Mouse (Mus musculus) liver (tissue): Measurements from ENCODE around the gene Trim5.
"Not testable (repeated sequence)": the region's sequence is repeated elsewhere in the genome, so short reads cannot be mapped to it uniquely, and the experiment has no call there.

ENCODE experiments used
- DNase-seq: peaks from one replicate; pipeline ENCODE4 v3.0.0-alpha.2; 2020; ENCODE audit warnings: mixed read lengths

Gene Trim5

DNA sequence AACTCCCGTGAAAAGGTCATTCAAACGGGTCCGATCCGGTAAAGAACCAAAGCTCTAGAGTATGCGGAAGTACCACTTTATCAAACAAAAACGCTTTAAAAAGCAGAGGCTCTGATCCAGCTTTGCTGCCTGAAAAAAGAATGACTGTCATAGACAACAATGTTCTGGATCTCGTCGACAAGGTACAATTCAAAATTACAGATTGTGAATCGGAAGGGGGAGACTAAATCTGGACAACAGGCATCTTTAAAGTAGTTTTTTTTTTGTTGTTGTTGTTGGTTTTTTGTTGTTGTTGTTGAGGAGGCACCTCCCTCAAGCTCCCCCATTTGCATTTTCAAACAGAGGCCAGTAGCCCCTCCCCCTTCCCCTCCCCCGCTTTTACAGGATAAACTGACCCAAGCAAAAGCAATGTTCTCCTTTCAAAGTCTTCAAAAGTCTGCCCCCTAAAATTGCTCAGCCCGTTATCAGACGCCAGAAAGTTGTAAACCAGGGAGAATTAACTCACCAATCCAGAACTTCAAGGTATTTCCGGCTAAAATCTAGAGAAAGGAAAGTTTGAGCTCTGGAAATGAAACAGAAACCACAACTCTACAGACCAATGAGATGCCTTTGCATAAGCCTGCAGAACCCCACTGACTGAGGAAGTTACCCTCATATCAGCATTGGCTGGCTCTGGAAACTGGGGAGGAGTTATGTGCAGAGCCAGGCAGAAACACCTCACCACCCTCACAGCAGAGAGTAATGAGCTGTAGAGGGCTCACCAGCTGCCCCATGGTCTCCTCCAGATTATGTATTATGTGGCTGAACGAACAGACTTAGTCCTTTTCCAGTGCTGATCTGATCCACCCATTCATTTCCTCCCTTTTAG is at the start of gene Trim5:
TSS of gene Trim5 (minus strand) at position 519 of the 868 bp plus-strand sequence.
- peak; percentile 36 for DNase-seq

DNA sequence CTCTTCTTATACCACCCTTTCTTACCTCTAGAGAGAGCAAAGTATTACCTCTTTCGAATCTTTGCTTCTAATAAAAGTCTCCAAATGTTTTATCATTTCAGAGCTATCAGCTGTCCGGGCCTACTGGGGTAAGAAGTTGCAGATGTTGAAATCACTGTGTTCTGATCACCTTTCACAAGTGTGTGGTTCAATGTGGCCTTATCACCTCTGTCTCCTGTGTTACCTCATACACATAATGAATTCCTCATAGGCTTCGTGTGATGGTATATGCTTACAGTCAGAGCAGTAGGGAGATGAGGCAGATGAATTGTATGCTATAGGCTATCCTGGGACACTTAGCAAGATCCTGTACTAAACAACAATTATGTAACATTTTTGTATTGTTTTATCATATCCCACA is 47.7 kb upstream of the Trim5 start:
- DNase-seq = not testable (repeated sequence)

DNA sequence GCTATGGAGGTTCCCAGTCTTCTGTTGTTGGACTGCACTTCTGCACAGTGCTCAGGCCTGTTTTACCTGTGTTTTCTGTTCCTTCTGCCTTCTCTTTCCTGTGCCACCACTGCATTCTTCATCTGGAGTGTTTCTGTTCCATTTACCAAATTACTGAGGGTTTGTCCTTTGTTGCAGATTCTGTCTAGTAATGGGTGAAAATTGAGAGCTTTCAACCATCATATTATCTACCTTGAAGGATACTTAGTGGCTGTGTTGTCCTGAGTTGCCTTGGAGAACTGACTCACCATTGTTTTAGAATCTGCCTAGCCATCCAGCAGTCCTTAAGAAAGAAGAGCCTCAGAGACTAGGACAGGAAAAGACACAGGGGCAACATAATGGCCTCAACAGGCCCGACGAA is 41.3 kb upstream of the Trim5 start, which contains the start of gene Trim34b:
TSS of gene Trim34b (plus strand) at position 301 of the 400 bp plus-strand sequence.
- DNase-seq = not testable (repeated sequence)

DNA sequence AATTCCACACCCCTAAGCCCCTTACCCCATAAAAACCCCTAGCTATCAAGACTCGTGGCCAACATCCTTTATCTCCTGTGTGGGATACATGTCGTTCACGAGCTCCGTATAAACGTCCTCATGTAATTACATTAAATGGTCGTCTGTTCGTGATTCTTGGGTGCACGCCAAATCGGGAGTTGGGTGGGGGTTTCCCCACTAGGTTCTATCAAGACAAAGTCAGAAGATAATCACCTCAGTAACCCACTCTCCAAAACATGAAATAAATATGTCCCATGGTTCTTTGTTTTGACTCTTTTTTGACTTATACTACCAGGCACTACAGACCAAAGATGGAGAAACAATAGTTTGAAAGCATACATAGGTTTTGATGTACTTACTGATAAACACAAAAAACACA is 34.1 kb upstream of the Trim5 start:
- no peak for DNase-seq

DNA sequence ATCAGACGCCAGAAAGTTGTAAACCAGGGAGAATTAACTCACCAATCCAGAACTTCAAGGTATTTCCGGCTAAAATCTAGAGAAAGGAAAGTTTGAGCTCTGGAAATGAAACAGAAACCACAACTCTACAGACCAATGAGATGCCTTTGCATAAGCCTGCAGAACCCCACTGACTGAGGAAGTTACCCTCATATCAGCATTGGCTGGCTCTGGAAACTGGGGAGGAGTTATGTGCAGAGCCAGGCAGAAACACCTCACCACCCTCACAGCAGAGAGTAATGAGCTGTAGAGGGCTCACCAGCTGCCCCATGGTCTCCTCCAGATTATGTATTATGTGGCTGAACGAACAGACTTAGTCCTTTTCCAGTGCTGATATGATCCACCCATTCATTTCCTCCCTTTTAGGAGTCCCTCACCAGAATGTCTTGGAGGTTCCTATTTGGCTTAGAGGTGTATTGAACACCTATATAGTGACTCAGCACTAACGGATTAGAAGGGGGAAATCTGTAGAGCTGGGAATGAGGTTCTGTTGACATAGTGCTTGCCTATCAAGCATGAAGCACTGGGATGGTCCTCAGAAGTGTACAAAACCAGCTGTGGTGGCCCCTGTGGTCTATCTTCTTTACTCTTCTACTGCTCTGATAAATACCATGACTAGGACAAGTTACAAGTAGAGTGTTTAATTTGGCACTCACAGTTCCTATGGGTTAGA is 27.6 kb upstream of the Trim5 start, which contains the start of gene Trim12a:
TSS of gene Trim12a (minus strand) at position 98 of the 712 bp plus-strand sequence.
- DNase-seq = not testable (repeated sequence)

DNA sequence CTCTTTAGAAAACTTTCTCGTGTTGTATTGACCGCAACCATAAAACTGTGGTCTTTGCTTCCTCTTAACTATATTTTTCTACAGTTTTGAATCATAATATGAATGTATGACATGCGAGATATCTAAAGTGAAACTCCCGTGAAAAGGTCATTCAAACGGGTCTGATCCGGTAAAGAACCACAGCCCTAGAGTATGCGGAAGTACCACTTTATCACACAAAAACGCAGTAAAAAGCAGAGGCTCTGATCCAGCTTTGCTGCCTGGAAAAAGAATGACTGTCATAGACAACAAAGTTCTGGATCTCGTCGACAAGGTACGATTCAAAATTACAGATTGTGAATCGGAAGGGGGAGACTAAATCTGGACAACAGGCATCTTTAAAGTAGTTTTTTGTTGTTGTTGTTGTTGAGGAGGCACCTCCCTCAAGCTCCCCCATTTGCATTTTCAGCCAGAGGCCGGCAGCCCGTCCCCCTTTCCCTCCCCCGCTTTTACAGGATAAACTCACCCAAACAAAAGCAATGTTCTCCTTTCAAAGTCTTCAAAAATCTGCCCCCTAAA is 27.0 kb upstream of the Trim5 start:
- peak; percentile 20 for DNase-seq

DNA sequence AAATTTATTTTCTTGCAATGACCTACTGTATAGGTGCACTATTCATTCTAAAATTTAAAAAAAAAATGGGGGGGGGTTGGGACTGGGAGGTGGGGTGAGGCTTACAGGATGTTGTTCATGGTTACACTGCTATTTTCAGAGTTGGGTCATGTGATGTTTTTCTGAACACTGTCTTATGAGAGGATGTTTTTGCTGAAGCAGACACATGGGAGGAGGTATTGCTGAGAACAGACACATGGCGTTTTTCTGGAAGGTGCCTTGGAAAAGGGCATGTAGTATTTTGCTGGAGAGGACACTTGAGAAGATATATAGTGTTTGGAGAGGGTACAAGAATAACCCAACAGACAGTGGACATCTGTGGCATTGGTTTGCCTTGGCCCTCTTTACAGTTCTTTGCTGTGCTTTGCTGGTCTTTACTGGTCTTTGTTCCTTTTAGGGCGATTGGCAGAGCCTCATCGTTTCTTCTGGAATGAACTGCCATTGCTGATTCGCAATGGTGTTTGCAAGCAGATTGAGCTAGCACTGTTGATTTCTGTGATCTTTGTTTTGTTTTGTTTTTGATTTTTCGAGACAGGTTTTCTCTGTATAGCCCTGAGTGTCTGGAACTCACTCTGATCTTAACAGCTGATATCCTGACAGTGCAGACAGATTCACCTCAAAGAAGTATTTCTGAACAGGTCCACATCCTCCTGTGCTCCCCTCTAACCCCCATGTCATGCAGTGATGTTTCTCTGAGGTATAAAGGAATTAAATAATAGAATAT is 3.9 kb upstream of the Trim5 start:
- DNase-seq = no peak

DNA sequence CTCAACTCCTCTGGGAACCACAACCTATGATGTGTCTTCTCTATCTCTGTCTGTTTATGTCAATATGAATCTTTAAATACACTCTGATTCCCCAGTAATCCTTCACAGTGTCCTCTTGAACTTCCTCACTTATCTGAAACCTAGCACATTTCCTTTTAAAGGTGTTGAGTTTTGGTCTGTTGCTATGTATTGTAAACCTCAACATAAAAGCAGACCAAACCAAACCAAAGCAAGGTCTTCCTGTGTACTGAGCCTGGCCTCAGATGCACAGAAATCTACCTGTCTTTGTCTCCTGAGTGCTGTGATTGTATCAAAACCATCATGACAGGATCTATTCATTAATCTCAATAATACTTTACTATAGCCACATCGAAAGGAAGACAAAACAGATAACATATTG is 2.7 kb upstream of the Trim5 start:
- no peak for DNase-seq

DNA sequence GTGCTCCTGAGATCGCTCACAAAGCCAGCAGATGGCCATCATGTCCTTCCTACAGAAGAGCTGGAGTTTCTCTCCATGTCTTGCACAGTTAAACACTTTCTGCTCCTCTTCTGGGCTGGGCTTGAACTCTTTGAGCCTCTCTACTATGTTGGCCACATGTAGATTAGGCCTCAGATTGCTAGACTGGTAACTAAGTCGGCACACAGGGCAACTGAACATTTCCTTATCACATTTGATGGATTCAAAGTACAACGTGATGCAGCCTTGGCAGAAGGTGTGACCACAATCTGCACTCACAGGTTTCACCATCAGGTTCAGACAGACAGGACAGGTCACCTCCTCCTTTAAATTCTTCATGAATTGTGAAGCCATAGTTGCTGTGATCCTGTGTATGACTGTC is 8.5 kb downstream of the Trim5 start:
- DNase-seq = not testable (repeated sequence)

DNA sequence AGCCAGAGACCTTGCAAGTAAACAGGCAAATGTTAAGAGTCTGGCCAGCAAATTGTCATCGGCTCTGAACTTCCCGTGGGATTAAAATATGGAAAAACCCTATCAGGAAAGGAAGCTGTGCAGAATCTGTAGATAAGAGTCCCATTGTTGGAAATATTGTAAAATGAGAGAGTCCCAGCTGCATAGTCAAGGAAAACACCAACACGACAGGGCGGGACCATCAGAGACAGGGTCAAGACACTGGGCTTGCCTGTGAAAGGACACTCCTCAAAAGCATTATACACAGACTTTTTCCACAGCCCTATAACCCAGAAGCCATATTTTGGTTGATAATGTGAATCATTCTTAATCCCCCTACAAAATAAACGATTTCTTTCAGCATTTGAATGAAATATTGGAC is 22.6 kb downstream of the Trim5 start:
- not testable (repeated sequence) for DNase-seq

DNA sequence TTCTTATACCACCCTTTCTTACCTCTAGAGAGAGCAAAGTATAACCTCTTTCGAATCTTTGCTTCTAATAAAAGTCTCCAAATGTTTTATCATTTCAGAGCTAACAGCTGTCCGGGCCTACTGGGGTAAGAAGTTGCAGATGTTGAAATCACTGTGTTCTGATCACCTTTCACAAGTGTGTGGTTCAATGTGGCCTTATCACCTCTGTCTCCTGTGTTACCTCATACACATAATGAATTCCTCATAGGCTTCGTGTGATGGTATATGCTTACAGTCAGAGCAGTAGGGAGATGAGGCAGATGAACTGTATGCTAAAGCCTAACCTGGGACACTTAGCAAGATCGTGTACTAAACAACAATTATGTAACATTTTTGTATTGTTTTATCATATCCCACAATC is 27.5 kb downstream of the Trim5 start:
- DNase-seq = not testable (repeated sequence)

DNA sequence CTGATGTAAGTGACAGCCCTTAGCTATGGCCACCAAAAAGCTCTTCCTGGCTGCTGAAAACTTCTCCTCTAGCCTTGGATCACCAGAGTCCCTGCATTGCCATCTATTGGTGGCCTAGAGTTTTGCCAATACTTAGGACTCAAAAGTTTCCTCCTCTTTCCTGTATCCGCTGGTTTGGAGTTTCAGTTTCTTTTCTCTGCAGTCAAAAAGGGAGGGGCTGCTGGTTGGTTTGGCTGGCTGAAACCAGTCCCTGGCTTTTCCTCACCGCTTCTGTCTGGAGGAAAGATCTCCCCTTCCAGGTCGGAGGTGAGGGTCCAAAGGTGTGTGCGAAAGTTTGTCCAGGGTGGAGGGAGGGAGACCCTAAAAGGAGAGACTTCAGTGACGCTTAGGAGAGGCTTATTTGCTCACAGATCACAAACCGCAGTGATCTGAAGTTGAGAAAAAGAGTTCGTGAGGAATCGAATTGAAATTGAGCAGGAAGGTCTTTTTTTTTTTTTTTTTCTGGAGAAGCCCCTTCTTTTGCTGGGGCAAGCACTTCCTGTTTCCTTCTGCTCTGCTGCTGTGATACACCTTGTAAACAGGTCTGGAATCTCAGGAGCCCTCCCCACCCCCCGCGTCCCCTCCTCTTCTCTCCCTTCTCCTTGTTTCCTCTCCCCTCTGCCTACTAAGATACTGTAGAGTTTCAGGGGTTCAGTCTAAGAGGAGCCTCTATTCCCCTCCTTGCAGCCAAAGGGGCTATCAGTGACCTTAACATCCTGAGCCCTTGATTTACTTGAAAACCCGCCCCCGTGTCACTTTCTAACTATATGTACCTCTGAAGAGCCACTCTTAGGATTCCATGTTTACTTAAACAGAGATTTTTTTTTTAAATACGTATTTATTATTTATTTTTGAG is 43.4 kb downstream of the Trim5 start, which contains the start of gene Trim34a:
TSS of gene Trim34a (plus strand) at position 171 of the 895 bp plus-strand sequence.
- peak; percentile 51 for DNase-seq

DNA sequence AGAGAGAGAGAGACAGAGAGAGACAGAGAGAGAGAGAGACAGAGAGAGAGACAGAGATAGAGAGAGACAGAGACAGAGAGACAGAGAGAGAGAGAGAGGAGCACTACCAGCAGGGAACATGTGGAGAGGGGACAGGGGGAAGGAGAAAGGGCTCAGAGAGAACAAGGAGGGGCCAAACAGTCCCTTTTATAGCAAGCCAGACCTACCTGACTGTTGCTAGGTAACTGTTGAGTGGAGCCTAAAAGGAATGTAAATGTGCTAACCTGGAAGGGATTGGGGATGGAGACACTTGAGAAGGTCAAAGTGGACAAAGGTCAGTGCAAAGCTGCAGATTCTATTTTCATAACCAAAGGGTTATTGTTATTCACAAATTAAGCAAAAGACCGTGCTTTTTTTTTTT is 44.3 kb downstream of the Trim5 start:
- no peak for DNase-seq

DNA sequence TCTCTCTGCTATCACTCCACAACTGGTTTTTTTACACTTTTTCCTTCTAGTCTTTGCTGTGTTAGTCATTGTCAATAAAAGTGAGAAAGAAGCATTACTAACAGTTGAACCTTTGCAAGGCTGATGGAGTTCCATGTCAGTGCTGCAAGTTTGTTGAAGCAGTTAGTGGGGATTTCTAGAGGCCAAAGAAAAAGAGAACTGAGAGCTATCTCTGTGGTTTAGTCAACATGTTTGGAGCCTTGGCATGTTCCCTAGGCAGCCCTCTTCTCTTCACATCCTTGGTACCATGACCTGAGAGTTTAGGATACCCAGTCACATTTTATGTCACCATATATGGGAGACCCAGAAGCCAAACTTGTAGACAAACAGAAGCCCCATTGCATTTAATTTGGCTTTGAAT is 47.0 kb downstream of the Trim5 start:
- DNase-seq = no peak

DNA sequence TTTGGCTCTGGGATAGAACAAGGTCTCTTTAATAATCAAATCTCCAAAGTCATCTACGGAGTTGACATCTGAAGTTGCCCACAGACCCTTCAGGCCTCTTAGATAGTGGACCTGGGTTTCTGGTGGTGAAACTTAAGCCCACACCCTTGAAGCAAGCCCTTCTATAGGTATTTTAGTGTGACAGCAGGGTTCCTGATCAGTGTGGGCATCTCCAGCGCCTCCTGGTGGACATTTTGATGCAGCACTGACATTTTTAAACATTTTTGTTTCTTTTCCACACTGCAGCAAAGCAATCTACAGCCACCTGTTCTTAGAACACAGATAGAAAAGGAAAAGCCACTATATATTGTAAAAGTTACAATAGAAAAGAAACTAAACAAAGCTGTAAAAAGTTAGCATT is 56.7 kb downstream of the Trim5 start:
- DNase-seq = peak; percentile 22

DNA sequence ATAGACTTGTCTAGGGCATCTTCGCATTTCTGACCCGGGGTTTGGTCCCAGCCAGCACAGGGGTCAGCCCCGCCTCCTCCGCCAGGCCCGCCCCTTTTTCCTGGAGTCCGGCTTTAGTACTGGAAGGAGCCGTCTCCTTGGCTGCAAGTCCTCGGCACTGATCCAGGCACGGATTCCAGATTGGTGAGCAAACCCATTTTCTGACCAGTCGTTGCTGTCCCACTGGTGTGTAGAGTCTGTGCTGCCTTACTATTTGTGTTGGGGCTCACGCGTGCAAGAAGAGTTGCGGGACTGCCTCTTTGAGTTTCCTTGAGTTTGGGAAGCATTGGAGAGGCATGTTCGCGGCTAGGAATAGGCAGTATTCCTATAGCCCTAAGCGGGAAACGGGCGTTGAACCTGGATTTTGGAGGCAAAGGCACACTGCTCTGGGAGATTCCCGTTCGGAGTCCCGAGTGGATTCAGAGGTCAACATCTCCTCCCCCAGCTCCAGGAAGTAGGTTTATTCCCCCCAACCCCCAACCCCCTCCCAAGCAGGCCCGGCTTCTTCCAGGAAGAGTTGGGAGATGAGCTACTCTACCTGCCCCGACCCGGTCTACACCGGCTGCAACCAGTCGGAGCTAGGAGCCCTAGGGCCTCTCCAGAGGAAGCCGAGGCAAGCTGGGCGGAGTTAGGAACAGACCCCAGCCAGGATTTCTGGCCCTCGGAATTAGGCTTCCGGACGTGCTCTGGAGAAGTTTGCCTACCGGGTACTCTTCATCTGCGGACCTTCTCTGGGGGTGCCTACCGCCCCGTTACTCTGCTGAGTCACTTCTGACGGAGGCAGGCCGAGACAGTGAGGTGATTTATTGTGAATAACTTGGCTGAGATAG is 69.0 kb downstream of the Trim5 start, which contains the start of gene Trim6:
TSS of gene Trim6 (plus strand) at position 93 of the 869 bp plus-strand sequence.
- DNase-seq = peak; percentile 63

DNA sequence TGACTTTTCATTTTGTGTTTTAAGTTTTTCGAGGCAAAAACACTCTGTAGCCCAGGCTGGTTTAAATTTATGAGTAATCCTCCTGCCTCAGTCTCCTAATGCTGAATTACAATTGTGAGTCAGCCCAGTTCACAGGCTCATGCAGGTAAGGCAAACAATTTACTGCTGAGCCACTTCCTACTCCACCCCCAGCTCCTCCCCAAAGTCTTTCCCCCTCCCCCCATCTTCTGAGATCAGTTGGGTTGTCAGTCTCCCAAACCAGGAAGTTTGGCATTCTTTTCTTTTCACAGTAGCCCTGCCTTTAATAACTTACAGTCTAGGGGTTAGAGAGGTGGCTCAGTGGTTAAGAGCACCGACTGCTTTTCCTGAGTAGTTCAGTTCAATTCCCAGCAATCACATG is 70.0 kb downstream of the Trim5 start:
- DNase-seq = no peak

DNA sequence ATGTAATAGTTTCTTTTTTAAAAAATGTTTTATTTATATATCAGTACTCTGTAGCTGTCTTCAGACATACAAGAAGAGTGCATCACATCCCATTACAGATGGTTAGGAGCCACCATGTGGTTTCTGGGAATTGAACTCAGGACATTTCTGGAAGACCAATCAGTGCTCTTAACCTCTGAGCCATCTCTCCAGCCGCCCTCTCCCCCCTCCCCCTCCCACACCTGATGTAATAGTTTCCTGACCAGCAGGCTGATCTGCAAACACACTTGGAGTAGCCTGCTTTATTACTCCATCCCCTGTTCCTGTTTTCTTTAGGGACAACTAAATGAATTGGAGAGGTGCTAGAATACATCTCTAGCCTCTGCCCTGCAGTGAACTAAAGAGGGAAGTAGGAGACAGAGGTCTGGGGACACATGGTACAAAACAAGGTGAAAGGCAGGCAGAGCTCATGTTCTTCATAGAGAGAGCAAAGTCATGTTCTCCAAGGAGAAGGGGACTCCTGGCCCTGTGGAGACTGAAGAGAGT is 71.8 kb downstream of the Trim5 start:
- DNase-seq = no peak
